Mouse (Mus musculus): ENCODE measurements around the gene Atp10a. TPM values are rescaled to one million over a fixed set of nuclear protein-coding genes. Genes with fewer than 3 reads are reported as not detected.

Gene Atp10a
- total RNA-seq, 4 experiments from 2014 or later = 72.7 to 102 (median 89.1) TPM

GRCm38 (mm10) chr7:58690069-58690923, 34.3 kb downstream of the Atp10a start:
- DNase-seq = no peak

- DNase-seq = no peak
Measured at GRCm38 (mm10) chr7:58690997-58691596, 35.1 kb downstream of the Atp10a start.

GRCm38 (mm10) chr7:58692704-58693103, 36.7 kb downstream of the Atp10a start:
- no peak for DNase-seq

- no peak for DNase-seq
Measured at GRCm38 (mm10) chr7:58693342-58693741, 37.4 kb downstream of the Atp10a start.

DNA sequence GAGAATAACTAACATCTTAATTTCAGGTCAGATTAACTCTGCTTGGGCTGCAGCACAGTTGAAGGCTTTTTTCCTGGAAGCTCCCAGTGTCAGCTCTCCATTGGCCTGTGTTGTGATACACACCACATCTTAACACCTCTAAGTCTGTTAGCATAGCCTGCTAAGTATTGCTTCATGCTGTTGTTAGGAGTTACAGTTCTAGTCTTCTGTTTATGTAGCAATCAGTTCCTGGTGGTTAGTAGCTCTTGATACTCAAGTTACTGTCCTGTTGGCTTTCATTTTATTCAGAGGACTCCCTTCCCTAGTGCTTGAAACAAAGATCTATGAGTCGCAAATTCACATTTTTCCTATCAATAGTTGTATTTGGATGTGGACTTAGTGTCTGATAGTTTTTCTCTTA, 39.7 kb downstream of the Atp10a start:
- DNase-seq = no peak

DNA sequence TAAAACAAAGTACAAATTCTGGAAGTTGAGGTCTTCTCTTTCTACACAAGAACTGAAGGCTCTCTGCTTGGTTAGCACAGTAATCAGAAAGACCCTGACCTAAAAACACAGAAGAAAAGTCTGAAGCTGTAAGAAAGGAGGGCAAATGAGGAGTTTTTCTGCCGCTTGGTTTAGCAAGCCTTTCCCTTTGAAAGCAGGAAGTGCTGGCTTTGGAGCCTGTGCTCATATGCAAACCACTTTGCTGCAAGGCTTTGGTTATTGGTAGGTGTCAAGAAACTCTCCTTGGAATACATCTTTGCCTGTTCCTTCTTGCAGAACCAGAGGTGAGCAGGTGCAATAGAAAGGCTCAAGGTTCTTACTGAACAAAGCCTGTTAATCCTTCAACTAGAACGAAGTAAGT, 41.1 kb downstream of the Atp10a start:
- DNase-seq = no peak

GRCm38 (mm10) chr7:58698738-58699442, 42.9 kb downstream of the Atp10a start:
- DNase-seq = no peak

- no peak for DNase-seq
Measured at GRCm38 (mm10) chr7:58701311-58701710, 45.3 kb downstream of the Atp10a start.

GRCm38 (mm10) chr7:58705158-58705557, 49.2 kb downstream of the Atp10a start:
- no peak for DNase-seq

DNA sequence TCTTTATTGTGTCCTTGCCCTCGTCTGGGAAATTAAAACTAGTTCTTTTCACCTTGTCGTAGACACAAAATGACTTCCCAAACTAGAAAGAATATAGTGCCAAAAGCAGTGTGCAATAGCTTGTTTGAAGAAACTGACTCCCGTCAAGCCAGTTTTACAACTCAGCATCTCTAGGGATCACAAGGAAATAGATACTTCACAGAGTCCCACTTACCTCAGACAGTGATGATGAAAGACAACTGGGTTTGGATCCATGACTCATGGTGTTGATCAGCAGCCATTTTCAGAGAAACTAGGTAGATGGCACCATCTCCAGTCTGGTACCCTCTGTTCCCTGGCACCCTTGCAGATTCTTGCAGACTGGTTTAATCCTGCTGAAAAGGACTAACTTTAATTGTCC, 53.3 kb downstream of the Atp10a start:
- DNase-seq = no peak

DNA sequence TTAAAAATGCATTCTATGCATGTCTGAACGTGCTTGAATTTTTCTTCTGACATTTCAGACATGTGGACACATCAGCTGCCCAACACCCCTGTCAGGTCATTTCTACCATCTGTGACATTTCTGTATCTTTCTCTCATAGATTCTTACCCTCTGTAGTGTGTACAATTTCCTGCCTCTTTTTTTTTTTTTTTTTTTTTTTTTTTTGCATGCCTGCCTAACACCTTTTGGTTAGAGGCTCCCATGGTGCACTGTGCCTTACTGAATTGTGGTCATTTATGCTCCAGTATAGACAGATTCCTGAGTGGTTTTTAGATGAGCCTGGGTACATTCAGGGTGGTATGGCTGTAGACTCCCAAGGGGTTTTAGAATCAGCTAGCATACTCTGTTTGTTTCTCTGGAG, 54.3 kb downstream of the Atp10a start:
- DNase-seq = no peak

DNA sequence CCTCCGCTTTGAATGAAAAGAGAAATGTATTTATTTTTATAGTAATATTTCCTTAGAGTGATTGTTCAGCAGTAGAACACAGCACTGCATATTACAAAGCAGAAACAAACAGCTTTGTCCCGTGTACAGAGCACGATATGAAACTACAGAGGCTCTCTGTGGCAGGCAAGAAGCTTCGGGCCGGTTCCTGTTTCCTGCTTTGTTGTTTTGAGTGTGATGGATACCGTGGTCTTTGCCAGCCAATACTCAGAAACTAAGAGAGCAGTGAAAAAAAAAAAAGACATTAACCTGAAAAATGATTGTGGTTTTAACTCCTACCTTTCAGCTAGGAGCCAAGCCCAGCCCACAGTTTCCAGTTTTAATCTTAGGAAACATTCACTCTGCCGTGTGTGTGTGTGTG, 55.8 kb downstream of the Atp10a start:
- no peak for DNase-seq

DNA sequence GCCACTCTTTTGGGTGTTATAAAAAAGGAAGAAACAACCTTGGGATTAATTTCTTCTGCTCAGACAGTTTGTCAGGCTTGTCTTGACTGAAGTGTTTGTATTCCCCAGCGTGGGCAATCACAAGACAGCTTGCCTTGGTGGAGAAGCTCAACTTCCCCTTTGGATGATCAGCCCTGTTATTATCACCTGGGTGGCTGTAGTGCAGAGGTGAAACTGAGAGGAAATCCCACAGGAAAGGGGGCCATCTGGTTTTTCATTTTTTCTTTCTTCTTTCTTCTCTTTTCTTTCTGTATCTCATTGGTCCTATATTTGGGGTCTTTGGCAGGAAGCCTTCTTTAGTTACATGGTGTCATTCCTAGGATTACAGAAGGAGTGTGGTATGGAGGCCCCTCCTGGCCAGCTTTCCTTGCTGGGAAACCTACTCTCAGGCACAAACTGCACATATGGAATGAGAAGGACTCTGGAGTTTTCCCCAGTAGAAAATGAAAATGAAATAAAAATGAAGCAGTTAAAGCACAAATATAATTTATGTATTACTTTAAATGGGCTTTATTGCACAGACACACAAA, 59.7 kb downstream of the Atp10a start:
- no peak for DNase-seq

DNA sequence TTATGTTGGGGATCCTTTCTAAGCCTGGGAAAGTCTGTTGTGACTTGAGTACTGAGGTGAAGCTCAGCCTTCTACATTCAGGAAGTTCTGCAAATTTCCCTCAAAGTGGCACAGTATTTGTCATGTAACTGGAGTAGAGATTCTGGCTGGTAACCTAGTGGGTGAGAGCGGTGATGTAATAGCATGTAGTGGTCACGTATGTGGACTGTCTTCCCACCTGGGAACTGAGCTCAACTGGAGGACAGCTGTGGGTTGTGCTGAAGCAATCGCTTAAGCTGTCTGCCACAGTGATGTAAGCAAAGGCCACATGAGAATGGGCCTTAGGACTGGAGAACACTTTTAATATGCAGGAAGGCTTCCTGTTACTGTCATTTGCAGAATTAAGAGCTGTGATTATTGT, 60.7 kb downstream of the Atp10a start:
- no peak for DNase-seq

GRCm38 (mm10) chr7:58718556-58718955, 62.6 kb downstream of the Atp10a start:
- no peak for DNase-seq

DNA sequence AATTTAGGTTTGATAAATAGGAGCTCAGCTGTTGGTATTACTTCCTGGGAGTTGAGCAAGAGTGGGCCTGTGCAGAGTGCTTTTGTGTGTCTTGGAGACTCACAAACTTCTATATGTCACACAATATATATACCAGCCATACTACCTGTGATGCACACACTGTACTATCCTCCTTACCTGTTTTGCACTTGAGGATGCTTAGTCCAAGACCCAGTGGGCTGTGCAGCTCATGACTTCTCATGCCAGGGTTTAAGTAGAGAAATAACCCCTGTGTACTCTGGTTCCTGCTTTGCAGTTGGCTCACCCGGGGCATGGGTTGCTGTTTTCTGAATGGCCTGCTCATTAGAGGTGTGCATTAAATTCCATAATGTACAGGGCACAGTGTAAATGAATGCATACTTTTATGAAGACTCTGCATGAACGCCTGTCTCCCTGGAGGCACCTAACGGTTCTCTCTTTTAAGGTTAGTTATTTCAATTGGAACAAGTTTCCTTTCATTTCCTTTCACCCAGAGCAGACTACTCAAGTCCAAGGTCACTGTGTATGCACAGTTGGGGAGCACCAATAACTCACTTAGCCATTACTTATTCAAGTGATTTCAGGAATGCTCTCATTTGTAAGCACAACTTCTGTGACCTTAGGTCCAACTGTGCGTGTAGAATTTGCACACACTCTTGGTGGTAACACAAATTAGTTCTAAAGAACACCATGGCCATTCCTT, 63.4 kb downstream of the Atp10a start:
- no peak for DNase-seq

DNA sequence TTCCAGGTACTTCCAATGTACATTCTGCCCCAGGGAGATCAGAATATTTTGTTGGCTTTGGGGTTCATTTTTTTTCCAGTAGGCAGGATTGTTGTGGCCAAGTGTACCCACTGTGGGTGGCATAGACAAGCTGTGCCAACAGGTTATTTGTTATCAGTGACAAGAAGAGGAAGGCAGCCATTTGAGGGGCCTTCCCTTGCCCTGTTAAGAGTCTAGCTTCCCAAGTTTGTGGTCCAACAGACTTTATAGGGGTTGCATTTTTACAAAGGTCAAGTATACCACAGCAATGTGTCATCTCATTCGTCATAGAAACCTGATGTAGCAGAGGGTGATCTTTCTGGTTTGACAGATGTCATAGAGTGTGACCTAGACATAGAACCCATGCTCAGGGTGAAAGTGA, 66.3 kb downstream of the Atp10a start:
- DNase-seq = no peak

DNA sequence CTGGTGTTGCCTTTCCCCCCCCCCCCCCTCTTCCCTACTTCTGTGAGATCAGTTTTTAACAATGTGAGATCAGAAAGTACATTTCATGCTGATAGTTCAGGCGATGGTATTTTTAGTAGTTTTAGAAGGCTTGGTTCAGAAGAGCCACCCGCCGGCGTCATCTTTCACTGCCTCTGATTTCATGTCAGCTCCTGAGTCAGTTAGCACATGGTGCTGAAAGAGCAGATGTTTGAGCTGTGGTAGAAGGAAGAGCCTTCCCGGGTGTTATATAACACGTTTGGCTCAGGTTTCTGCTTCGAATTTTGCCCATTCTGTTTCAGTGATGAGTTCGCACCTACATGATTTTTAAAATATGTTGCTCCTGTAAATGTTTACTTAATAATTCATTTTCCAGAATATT, 74.2 kb downstream of the Atp10a start:
- no peak for DNase-seq

- no peak for DNase-seq
Measured at GRCm38 (mm10) chr7:58730831-58731230, 74.9 kb downstream of the Atp10a start.

GRCm38 (mm10) chr7:58732406-58732805, 76.4 kb downstream of the Atp10a start:
- no peak for DNase-seq

DNA sequence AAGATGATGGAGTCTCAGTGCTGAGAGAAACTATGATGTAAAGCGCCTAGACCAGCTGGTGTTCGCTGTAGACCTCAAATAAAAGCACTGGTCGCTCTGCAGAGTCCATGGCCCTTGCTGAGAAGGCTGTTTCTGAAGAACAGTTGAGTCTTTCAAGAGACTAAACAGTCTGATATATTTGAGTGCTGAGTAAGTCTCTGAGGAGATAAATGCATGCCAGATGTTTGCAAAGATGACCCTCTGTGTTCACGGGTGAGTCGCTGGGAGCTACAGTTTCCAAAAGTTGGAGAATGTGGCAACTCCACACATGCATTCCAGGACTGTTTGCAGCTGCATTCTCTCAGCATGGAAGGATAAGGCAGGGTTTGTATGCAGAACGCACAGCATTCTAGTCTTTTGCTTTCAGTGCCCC, 77.5 kb downstream of the Atp10a start:
- DNase-seq = no peak

DNA sequence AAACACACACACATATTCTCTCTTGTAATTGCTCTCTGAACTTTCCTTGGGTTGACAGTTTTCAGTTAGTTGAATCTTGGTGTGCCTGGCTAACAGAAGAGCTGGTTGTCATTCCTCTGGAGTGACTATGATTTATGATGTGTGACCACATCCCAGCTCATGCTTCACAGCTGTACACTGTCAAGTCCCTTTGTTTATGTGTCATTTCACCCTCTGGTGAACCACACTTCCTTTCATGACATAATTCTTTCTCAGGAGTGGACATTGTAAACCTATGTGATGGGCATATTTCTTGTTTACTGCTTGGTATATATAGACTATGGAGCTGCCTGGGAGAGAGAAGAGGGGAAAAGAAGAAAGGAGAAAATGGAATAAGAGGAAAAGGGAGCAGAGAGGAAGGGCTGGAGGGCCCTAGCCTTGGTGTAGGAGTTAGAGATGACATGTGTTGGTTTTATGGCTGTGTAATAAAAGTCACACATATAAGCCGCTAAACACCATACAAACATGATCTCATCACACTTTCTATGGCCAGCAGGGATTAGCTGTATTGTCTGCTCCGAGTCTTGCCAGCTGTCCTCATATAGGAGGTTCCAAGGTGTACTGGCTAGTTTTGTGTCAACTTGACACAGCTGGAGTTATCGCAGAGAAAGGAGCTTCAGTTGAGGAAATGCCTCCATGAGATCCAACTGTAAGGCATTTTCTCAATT, 81.0 kb downstream of the Atp10a start:
- DNase-seq = no peak

Data from adrenal gland, adult 8-10 months (tissue).